Mouse (Mus musculus): ENCODE measurements around the gene Wdr34. TPM values are rescaled to one million over a fixed set of nuclear protein-coding genes. Genes with fewer than 3 reads are reported as not detected.

Gene Wdr34
- polyA plus RNA-seq, 1 experiment from 2014 or later, result 5.7 TPM

DNA sequence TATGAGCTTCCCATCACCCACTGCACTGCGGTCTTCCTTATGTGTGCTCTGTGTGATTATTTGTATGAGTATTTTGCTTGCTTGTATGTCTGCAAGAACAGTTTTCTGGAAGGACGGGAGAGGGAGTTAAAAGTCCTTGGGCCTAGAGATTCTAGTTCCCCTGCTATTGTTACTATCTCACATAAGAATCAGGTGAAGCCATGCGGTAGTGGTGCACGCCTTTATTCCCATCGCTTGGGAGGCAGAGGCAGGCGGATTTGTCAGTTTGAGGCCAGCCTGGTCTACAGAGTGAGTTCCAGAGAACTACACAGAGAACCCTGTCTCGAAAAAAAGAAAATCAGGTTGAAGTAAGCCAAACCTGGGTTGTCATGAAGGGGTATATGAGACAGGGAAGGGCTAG, 24.2 kb upstream of the Wdr34 start:
- H3K9me3 ChIP-seq (replicated peaks; ENCODE audit: control insufficient read depth, low read length), result no peaks in the 10 kb centered on the region
- peaks cover 19% of the 10 kb centered on the region for H3K36me3 ChIP-seq (ENCODE audit: control insufficient read depth, insufficient read depth)
- no peak for ATAC-seq (ENCODE audit: low read depth)
- no peak overlapping the region for H3K27ac ChIP-seq (ENCODE audit: low read length)
- WGBS (ENCODE audit: insufficient replicate concordance), result 58% methylated on average over 7 of the region's 7 CpGs
- no peak overlapping the region for H3K9ac ChIP-seq (ENCODE audit: low read depth, low read length)
- H3K4me1 ChIP-seq (ENCODE audit: control insufficient read depth, low read depth, low read length), result peaks cover 11% of the 10 kb centered on the region
- no peak overlapping the region for H3K4me3 ChIP-seq (ENCODE audit: low read depth, low read length)
- no peak overlapping the region for H3K4me2 ChIP-seq (ENCODE audit: low read depth, low read length)
- no peaks in the 10 kb centered on the region for H3K27me3 ChIP-seq (ENCODE audit: control insufficient read depth, insufficient read depth, low read depth, low read length)

DNA sequence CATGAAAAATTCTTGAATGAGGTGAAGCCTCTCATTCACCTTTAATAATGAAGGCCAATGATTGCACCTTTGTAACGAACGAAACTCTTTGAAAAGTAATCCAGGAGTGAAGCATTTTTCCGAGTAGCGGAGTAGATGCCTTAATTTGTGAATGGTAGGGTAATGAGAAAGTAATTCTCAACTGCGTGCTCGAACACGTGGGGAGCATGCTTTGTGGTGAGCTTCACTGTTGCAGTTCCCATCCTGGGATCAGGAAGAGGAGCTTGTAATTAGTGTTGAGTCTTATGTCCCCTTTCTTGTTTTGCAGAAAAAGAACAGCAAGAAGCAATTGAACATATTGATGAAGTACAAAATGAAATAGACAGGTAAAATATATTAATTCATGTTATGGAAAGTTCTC, 19.3 kb upstream of the Wdr34 start:
- H3K36me3 ChIP-seq (ENCODE audit: control insufficient read depth, insufficient read depth), result peaks cover 19% of the 10 kb centered on the region
- H3K4me2 ChIP-seq (ENCODE audit: low read depth, low read length), result peak overlapping the region; percentile 90
- H3K4me3 ChIP-seq (ENCODE audit: low read depth, low read length), result peak overlapping the region; percentile 98
- peak overlapping the region; percentile 92 for H3K9ac ChIP-seq (ENCODE audit: low read depth, low read length)
- 18% methylated on average over 7 of the region's 7 CpGs for WGBS (ENCODE audit: insufficient replicate concordance)
- H3K4me1 ChIP-seq (ENCODE audit: control insufficient read depth, low read depth, low read length), result peaks cover 31% of the 10 kb centered on the region
- no peaks in the 10 kb centered on the region for H3K9me3 ChIP-seq (replicated peaks; ENCODE audit: control insufficient read depth, low read length)
- H3K27me3 ChIP-seq (ENCODE audit: control insufficient read depth, insufficient read depth, low read depth, low read length), result no peaks in the 10 kb centered on the region
- H3K27ac ChIP-seq (ENCODE audit: low read length), result no peak overlapping the region
- ATAC-seq (ENCODE audit: low read depth), result no peak

DNA sequence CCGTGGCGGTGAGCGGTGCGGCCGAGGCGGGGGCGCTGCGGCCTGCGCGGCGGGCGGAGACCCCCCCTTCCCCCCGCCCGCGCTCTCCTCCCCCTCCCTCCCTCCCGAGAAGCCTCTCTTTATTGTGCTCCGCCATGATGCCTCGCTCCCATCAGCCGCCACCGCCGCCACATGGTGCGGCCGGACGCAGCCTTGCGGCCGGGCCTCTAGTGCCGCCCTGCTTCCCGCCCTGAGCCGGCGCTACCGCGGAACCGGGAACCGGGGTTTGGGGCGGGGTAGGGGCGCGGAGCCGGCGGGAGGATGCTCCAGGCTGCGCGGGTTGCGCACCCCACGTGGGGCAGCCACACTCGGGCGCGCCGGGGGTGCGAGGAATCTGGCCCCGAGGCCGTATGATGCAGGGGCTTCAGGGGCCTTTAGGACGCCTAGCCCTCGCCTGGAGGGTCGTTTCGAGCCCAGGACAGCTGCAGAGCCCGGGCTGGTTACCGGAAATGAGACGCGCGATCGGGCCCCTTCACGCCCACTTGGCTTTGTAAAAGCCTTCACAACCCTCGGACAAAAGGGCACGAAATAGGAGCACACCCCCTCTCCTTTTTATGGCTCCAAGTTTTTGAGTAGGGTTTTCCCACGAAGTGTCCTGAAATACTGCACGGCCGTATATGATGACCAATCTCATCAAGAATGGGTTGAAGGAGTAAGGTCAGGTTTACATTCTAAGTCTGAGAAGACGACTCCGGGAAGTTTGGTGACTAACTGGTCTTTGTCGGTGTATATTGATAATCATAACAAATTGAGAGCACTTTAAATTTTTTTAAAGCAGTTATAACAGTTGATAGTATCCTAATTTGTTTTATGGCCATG, 18.6 kb upstream of the Wdr34 start:
- peaks cover 36% of the 10 kb centered on the region for H3K4me1 ChIP-seq (ENCODE audit: control insufficient read depth, low read depth, low read length)
- H3K4me2 ChIP-seq (ENCODE audit: low read depth, low read length), result peak overlapping the region; percentile 90
- no peaks in the 10 kb centered on the region for H3K27me3 ChIP-seq (ENCODE audit: control insufficient read depth, insufficient read depth, low read depth, low read length)
- no peaks in the 10 kb centered on the region for H3K9me3 ChIP-seq (replicated peaks; ENCODE audit: control insufficient read depth, low read length)
- peaks cover 19% of the 10 kb centered on the region for H3K36me3 ChIP-seq (ENCODE audit: control insufficient read depth, insufficient read depth)
- peak overlapping the region; percentile 98 for H3K4me3 ChIP-seq (ENCODE audit: low read depth, low read length)
- under 1% methylated on average over 44 of the region's 69 CpGs for WGBS (ENCODE audit: insufficient replicate concordance)
- ATAC-seq (ENCODE audit: low read depth), result no peak
- peak overlapping the region; percentile 92 for H3K9ac ChIP-seq (ENCODE audit: low read depth, low read length)
- peak overlapping the region; percentile 94 for H3K27ac ChIP-seq (ENCODE audit: low read length)

DNA sequence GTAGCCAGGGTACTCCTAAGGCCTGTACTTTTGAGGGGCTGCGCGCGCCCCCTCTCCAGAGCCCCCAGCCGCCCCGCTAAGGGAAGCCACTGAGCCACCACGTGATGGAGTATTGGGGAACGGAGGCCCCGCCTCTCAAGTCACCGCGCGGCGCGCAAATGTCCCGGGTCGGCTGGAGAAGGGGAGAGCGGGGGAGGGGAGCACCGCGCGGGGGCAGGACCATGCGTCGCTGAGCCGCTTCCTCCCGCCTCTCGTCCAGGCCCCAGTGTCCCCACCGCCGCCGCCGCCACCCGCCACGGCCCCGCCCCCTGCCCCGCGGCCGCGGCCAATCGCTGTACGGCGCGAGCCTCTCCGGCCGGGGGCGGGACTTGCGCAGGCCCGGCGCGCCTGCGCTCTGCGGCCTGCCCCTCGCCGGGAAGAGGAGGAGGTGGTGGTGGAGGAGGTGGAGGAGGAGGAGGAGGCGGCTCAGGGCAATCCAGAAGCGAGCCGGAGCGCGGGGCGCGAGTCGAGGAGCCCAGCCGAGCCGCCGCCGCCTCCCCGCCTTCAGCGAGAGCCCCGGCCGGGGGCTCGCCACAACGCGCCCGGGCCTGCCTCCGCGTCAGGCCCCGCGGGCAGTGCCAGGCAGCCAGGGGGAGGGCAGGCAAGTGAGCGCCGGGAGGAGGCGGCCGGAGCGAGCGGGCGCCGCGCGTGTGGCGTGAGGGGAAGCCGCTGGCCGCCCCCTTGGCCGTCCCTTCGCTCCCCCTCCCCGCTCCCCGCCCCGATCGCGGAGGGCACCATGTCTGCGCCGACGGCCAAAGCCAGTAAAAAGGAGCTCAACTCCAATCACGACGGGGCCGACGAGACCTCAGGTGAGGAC, 17.6 kb upstream of the Wdr34 start:
- Histone ChIP-seq H3K9ac (ENCODE audit: low read depth, low read length) (peak overlapping the region; percentile 92), H3K4me2 (ENCODE audit: low read depth, low read length) (peak overlapping the region; percentile 91), H3K27ac (ENCODE audit: low read length) (peak overlapping the region; percentile 94), H3K4me3 (ENCODE audit: low read depth, low read length) (peak overlapping the region; percentile 98), H3K36me3 (ENCODE audit: control insufficient read depth, insufficient read depth) (peaks cover 19% of the 10 kb centered on the region), H3K27me3 (ENCODE audit: control insufficient read depth, insufficient read depth, low read depth, low read length) (no peaks in the 10 kb centered on the region), H3K9me3 (replicated peaks; ENCODE audit: control insufficient read depth, low read length) (no peaks in the 10 kb centered on the region), H3K4me1 (ENCODE audit: control insufficient read depth, low read depth, low read length) (peaks cover 43% of the 10 kb centered on the region)
- under 1% methylated on average over 85 of the region's 101 CpGs for WGBS (ENCODE audit: insufficient replicate concordance)
- ATAC-seq (ENCODE audit: low read depth), result peak; percentile 91

DNA sequence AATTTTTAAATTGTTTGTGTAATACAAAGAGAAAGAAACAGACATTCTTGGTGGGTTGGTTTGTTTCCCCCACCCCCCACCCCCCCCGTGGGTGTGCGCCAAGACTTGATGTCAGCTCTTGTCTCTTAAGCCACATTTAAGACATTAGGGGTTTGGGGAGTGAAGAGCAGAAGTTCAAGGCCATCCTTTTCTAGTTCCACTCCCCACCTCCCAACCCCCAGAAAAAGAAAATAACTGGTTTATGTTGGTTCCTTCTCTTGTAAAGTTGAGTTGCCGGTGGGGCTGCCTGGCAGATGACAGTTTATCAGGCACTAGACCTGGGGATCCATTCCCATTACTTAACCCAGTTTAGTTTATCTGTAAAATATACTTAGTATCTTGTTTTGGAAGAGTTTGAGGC, 15.6 kb upstream of the Wdr34 start:
- Histone ChIP-seq H3K9me3 (replicated peaks; ENCODE audit: control insufficient read depth, low read length) (no peaks in the 10 kb centered on the region), H3K27me3 (ENCODE audit: control insufficient read depth, insufficient read depth, low read depth, low read length) (no peaks in the 10 kb centered on the region), H3K4me1 (ENCODE audit: control insufficient read depth, low read depth, low read length) (peaks cover 44% of the 10 kb centered on the region), H3K36me3 (ENCODE audit: control insufficient read depth, insufficient read depth) (peaks cover 7% of the 10 kb centered on the region; the same call in 1 of the 2 replicates), H3K4me2 (ENCODE audit: low read depth, low read length) (peak overlapping the region; percentile 100), H3K4me3 (ENCODE audit: low read depth, low read length) (peak overlapping the region; percentile 80), H3K27ac (ENCODE audit: low read length) (peak overlapping the region; percentile 92), H3K9ac (ENCODE audit: low read depth, low read length) (peak overlapping the region; percentile 81)
- ATAC-seq (ENCODE audit: low read depth), result no peak
- 12% methylated on average over 3 of the region's 3 CpGs for WGBS (ENCODE audit: insufficient replicate concordance)

DNA sequence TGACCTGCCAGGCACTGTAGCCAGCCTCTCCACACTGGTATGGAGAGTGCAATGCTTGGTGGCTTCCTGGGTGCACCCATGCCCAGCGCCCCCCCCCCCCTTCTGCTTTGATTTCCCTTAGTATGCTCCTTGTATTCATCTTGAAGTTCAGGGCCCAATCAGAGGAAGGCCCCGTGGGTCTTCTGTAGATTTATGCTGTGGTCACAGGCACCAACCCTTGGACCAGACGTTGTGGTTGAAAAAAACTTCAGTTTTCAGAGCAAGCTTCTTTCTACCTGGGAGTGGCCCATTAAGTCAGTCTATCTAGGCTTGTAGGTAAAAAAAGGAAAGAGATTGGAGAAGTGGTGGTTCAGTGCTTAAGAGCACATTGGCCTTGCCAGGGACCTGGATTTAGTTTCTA, 15.1 kb upstream of the Wdr34 start:
- Histone ChIP-seq H3K9me3 (replicated peaks; ENCODE audit: control insufficient read depth, low read length) (no peaks in the 10 kb centered on the region), H3K36me3 (ENCODE audit: control insufficient read depth, insufficient read depth) (peaks cover 3% of the 10 kb centered on the region; the same call in 1 of the 2 replicates), H3K4me1 (ENCODE audit: control insufficient read depth, low read depth, low read length) (peaks cover 44% of the 10 kb centered on the region), H3K27me3 (ENCODE audit: control insufficient read depth, insufficient read depth, low read depth, low read length) (no peaks in the 10 kb centered on the region), H3K9ac (ENCODE audit: low read depth, low read length) (peak overlapping the region; percentile 81), H3K27ac (ENCODE audit: low read length) (peak overlapping the region; percentile 92), H3K4me2 (ENCODE audit: low read depth, low read length) (peak overlapping the region; percentile 100), H3K4me3 (ENCODE audit: low read depth, low read length) (peak overlapping the region; percentile 80)
- no peak for ATAC-seq (ENCODE audit: low read depth)
- WGBS (ENCODE audit: insufficient replicate concordance), result 7% methylated on average over 3 of the region's 3 CpGs

DNA sequence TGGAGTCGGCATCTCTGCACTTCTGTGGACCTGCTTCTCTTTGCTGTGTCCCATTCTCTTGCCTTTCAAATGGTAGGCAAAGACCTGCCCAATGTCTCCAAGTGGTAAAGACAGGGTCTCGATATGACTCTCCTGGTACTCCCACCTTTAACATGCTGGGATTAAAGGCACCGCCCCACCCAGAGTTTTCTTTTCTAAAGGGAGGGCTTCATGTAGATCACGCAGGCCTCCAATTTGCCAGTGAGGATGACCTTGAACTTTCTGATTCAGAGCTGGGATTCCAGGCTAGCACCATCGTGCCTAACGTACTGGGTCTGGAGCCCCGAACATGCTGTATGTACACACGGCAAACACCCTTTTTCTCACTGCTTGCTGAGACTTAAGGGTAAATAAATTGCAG, 14.6 kb upstream of the Wdr34 start:
- peak overlapping the region; percentile 80 for H3K4me3 ChIP-seq (ENCODE audit: low read depth, low read length)
- H3K4me1 ChIP-seq (ENCODE audit: control insufficient read depth, low read depth, low read length), result peaks cover 44% of the 10 kb centered on the region
- ATAC-seq (ENCODE audit: low read depth), result no peak
- WGBS (ENCODE audit: insufficient replicate concordance), result under 1% methylated on average over 8 of the region's 8 CpGs
- no peaks in the 10 kb centered on the region for H3K27me3 ChIP-seq (ENCODE audit: control insufficient read depth, insufficient read depth, low read depth, low read length)
- no peaks in the 10 kb centered on the region for H3K36me3 ChIP-seq (ENCODE audit: control insufficient read depth, insufficient read depth)
- H3K27ac ChIP-seq (ENCODE audit: low read length), result peak overlapping the region; percentile 92
- H3K4me2 ChIP-seq (ENCODE audit: low read depth, low read length), result peak overlapping the region; percentile 100
- H3K9ac ChIP-seq (ENCODE audit: low read depth, low read length), result peak overlapping the region; percentile 81
- H3K9me3 ChIP-seq (replicated peaks; ENCODE audit: control insufficient read depth, low read length), result no peaks in the 10 kb centered on the region

DNA sequence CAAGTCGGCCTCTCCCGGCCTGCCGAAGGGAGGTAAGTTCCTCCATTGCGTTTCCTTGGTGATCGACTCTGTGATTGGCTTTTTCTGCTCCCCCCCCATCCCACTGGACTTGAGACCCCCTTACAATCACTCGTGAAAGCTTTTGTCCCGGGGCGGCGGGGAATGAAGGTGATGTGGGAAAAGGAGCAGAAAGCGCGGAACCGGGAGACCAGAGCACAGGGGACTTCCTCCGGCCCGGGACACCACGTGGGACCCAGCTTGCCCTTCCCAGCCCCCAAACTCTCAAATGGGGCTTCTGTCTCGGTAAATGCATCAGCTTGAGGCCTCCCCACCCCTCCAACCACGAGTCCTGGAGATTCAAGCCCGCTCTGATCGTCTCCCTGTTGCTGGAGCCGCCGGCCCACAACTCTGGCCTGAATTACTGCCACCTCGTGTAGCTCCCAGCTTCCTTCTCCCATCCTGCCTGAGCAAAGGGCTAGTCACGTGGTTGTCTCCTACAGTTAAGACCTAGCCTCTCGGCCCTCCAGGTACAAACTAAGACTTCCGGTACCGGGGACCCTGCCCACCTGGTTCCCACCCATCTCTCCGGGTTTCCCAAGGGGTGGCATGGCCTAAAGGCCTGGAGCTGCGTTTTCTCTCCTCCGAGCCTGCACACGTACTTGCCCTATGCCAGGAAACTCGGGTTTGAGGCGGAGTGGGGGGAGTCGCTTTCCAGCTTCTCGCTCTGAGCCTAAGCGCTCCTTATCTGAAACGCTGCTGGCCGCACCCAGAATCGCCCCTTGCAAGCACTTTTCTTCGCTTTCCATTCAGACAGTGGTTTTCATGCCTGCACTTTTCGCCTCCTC, 13.8 kb upstream of the Wdr34 start:
- Histone ChIP-seq H3K4me3 (ENCODE audit: low read depth, low read length) (peak overlapping the region; percentile 80), H3K9ac (ENCODE audit: low read depth, low read length) (peak overlapping the region; percentile 81), H3K4me2 (ENCODE audit: low read depth, low read length) (peak overlapping the region; percentile 100), H3K36me3 (ENCODE audit: control insufficient read depth, insufficient read depth) (no peaks in the 10 kb centered on the region), H3K4me1 (ENCODE audit: control insufficient read depth, low read depth, low read length) (peaks cover 42% of the 10 kb centered on the region), H3K9me3 (replicated peaks; ENCODE audit: control insufficient read depth, low read length) (no peaks in the 10 kb centered on the region), H3K27ac (ENCODE audit: low read length) (peak overlapping the region; percentile 92), H3K27me3 (ENCODE audit: control insufficient read depth, insufficient read depth, low read depth, low read length) (no peaks in the 10 kb centered on the region)
- ATAC-seq (ENCODE audit: low read depth), result 0 out of 2 replicates have a peak, but pooled peaks have one; percentile 5
- WGBS (ENCODE audit: insufficient replicate concordance), result under 1% methylated on average over 40 of the region's 40 CpGs
